Comparison of ENCODE assay signal across 16 mouse cellular contexts in the genomic region with DNA sequence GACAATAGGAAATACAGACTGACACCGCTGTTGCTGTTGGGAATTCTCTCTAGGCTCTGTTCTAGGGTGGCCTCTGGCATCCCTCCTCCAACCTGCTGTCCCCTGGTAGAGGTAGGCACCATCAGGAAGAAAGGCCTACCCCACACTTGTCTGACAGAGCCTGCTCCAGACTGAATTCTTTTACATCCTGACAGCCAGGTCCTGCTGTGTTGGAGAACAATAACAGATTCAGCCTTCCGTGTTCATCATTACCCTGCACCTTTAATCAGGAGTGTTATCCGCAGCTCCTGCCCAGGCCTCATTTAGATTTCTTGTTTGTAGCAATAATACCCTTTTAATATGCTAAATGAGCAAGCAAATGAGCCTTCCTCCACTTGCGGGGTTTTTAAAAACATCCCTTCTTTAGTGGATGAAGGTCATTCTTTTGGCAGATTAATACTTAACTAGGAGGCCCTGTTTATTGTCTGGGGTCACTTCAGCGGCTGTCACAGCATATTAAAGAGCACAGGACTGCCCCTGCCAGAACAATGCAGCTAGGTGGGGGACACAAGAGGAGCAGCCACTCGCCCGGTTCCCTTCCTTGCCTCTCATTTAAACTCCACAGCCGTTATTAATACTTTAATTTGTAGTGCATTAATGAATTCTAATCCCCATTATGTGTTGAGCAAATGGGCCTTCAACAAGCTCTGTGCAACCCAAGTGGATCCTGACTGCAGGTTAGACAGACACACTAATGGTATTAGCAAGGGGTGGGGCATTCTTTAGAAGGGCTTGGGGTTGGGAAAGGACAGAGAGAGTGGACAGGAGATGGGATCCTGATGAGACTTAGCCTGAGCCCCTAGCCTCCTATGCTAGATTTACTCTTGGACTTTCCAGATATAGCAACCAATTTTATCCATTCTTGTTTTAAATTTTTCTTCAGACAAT. TPM values are rescaled to one million over a fixed set of nuclear protein-coding genes. Genes with fewer than 3 reads are reported as not detected.
A peak's percentile ranks its signal among the peaks of the same experiment; 100 is the strongest.
DNase-seq lines count a peak whose midpoint lies in the region; ATAC-seq and TF ChIP-seq lines count a peak whose summit lies in the region.
"Had no signal": no experiment of that assay in that cellular context is flagged by ENCODE, and none has a peak within 500 bp of the region (broad histone marks: within the 10 kb centered on the region; RNA-seq: fewer than 3 reads in every experiment).

No protein-coding gene starts in this region.

- 4% methylated on average over 8 of the region's 8 CpGs for WGBS in forebrain, embryonic 12.5 days
- 12% methylated on average over 8 of the region's 8 CpGs for WGBS in forebrain, postnatal 0 days
- 6% methylated on average over 8 of the region's 8 CpGs for WGBS in midbrain, embryonic 13.5 days
- 46% methylated on average over 8 of the region's 8 CpGs for WGBS in heart, adult 2 months

- no peak for TF ChIP-seq EP300 in heart, adult 2 months (IDR thresholded peaks at IDR 0.05; ENCODE audit: insufficient read depth, low read depth, low read length)

- no peak overlapping the region for H3K9ac ChIP-seq in forebrain, embryonic 12.5 days
- H3K9ac ChIP-seq in forebrain, postnatal 0 days, result no peak overlapping the region
- no peak overlapping the region for H3K9ac ChIP-seq in midbrain, embryonic 13.5 days (replicated peaks)
- no peak overlapping the region for H3K9ac ChIP-seq in heart, adult 2 months (ENCODE audit: low read depth, low read length)
- H3K9ac ChIP-seq: kidney, embryonic 15.5 days; limb, embryonic 12.5 days; liver, embryonic 13.5 days; lung, embryonic 15.5 days had no signal

- peaks cover 11% of the 10 kb centered on the region for H3K4me1 ChIP-seq in forebrain, embryonic 12.5 days
- no peaks in the 10 kb centered on the region for H3K4me1 ChIP-seq in forebrain, postnatal 0 days (ENCODE audit: insufficient read depth)
- peaks cover 11% of the 10 kb centered on the region for H3K4me1 ChIP-seq in midbrain, embryonic 13.5 days (replicated peaks)
- no peaks in the 10 kb centered on the region for H3K4me1 ChIP-seq in heart, adult 2 months (ENCODE audit: control insufficient read depth, insufficient read depth, low read length)
- H3K4me1 ChIP-seq: kidney, embryonic 15.5 days; limb, embryonic 12.5 days; liver, embryonic 13.5 days; lung, embryonic 15.5 days had no signal

- intact Hi-C loops in heart, adult 2 months (cut with DNase I), result no loop called here

- H3K79me2 ChIP-seq in heart, adult 2 months (replicated peaks; ENCODE audit: control insufficient read depth, insufficient read depth, low read length), result no peaks in the 10 kb centered on the region

- H3K36me3 ChIP-seq in forebrain, embryonic 12.5 days (replicated peaks), result no peaks in the 10 kb centered on the region
- H3K36me3 ChIP-seq in forebrain, postnatal 0 days (ENCODE audit: insufficient read depth), result no peaks in the 10 kb centered on the region
- no peaks in the 10 kb centered on the region for H3K36me3 ChIP-seq in midbrain, embryonic 13.5 days
- no peaks in the 10 kb centered on the region for H3K36me3 ChIP-seq in heart, adult 2 months (ENCODE audit: control insufficient read depth, insufficient read depth, low read length)
- H3K36me3 ChIP-seq: kidney, embryonic 15.5 days; limb, embryonic 12.5 days; liver, embryonic 13.5 days; lung, embryonic 15.5 days had no signal

- H3K27me3 ChIP-seq in forebrain, embryonic 12.5 days, result peaks cover 88% of the 10 kb centered on the region
- 0 out of 2 replicates have a peak, but pooled peaks cover 8% of the 10 kb centered on the region for H3K27me3 ChIP-seq in forebrain, postnatal 0 days (ENCODE audit: insufficient read depth, low read length)
- peaks cover 52% of the 10 kb centered on the region for H3K27me3 ChIP-seq in midbrain, embryonic 13.5 days
- no peaks in the 10 kb centered on the region for H3K27me3 ChIP-seq in heart, adult 2 months (ENCODE audit: control insufficient read depth, insufficient read depth, low read length)
- H3K27me3 ChIP-seq: kidney, embryonic 15.5 days; liver, embryonic 13.5 days; lung, embryonic 15.5 days had no signal

- ATAC-seq in forebrain, embryonic 12.5 days (ENCODE audit: low FRiP score), result peak; percentile 78
- no peak for ATAC-seq in forebrain, postnatal 0 days
- peak; percentile 66 for ATAC-seq in midbrain, embryonic 13.5 days

- no peak for TF ChIP-seq POLR2A in heart, adult 2 months (IDR thresholded peaks at IDR 0.05; ENCODE audit: insufficient read depth, low read depth, low read length)

- no peak for DNase-seq in forebrain, postnatal 0 days
- peak; percentile 19 for DNase-seq in Muller cell, postnatal 12 days (ENCODE audit: inconsistent ontology term)
- DNase-seq in embryo, embryonic 11 days, result peak; percentile 25
- no peak for DNase-seq in frontal cortex, postnatal 36 days (ENCODE audit: low spot score in 2 of 2)
- DNase-seq in heart, adult 2 months, result no peak
- DNase-seq: adrenal gland, postnatal 10 days; cerebellum, adult 8-10 months; heart, postnatal 14 days; liver, embryonic 13.5 days; thymus, postnatal 36 days had no signal

- no peaks in the 10 kb centered on the region for H3K9me3 ChIP-seq in forebrain, embryonic 12.5 days
- no peaks in the 10 kb centered on the region for H3K9me3 ChIP-seq in forebrain, postnatal 0 days (ENCODE audit: low read length)
- H3K9me3 ChIP-seq in midbrain, embryonic 13.5 days, result no peaks in the 10 kb centered on the region
- H3K9me3 ChIP-seq: kidney, embryonic 15.5 days; limb, embryonic 12.5 days; liver, embryonic 13.5 days; lung, embryonic 15.5 days had no signal

- no peak for TF ChIP-seq CTCF in forebrain, postnatal 0 days (IDR thresholded peaks at IDR 0.05; ENCODE audit: low read depth)
- no peak for TF ChIP-seq CTCF in heart, adult 2 months (IDR thresholded peaks at IDR 0.05)

- H3K27ac ChIP-seq in forebrain, embryonic 12.5 days, result no peak overlapping the region; the same call in 1 of the 2 replicates
- H3K27ac ChIP-seq in forebrain, postnatal 0 days (ENCODE audit: low read depth, low read length), result no peak overlapping the region
- peak overlapping the region; percentile 32; the same call in 1 of the 2 replicates for H3K27ac ChIP-seq in midbrain, embryonic 13.5 days
- H3K27ac ChIP-seq in heart, adult 2 months, result no peak overlapping the region
- H3K27ac ChIP-seq: kidney, embryonic 15.5 days; limb, embryonic 12.5 days; liver, embryonic 13.5 days; lung, embryonic 15.5 days had no signal

- H3K4me3 ChIP-seq in forebrain, embryonic 12.5 days (replicated peaks), result no peak overlapping the region
- no peak overlapping the region for H3K4me3 ChIP-seq in forebrain, postnatal 0 days (ENCODE audit: low read depth, low read length)
- H3K4me3 ChIP-seq in midbrain, embryonic 13.5 days (replicated peaks), result no peak overlapping the region
- no peak overlapping the region for H3K4me3 ChIP-seq in heart, adult 2 months
- H3K4me3 ChIP-seq: kidney, embryonic 15.5 days; limb, embryonic 12.5 days; liver, embryonic 13.5 days; lung, embryonic 15.5 days had no signal

- no peak overlapping the region for H3K4me2 ChIP-seq in forebrain, embryonic 12.5 days
- H3K4me2 ChIP-seq in forebrain, postnatal 0 days (ENCODE audit: low read depth), result no peak overlapping the region
- H3K4me2 ChIP-seq in midbrain, embryonic 13.5 days (replicated peaks), result no peak overlapping the region
- H3K4me2 ChIP-seq: heart, embryonic 11.5 days; kidney, embryonic 15.5 days; limb, embryonic 12.5 days; liver, embryonic 13.5 days; lung, embryonic 15.5 days had no signal

RNA-seq across cellular contexts. Expression of a gene that starts 21.1 kb away (rescaled TPM):
- polyA plus RNA-seq in forebrain, embryonic 12.5 days (2016; fragmentation: Nextera tagmentation; extraction: Ambion mirVana), result 6.5 and 7.5 TPM in 2 replicates
- total RNA-seq in forebrain, postnatal 0 days (2014; rRNA removed), result 11.6 and 20.2 TPM in 2 replicates
- 5.8 and 8.3 TPM in 2 replicates for polyA plus RNA-seq in forebrain, postnatal 0 days (2015; fragmentation: Nextera tagmentation; extraction: Ambion mirVana)
- 6.4 and 7.0 TPM in 2 replicates for polyA plus RNA-seq in midbrain, embryonic 13.5 days (2015; fragmentation: Nextera tagmentation; extraction: Ambion mirVana)
- 1 to 10 TPM; 6.5 to 7.8 TPM for total RNA-seq in heart, adult 2 months (2021)
- polyA plus RNA-seq in heart, adult 2 months (2012; rRNA removed), result 2.9 and 9.4 TPM in 2 replicates

Comparison
In these comparisons a context has a peak if more than half of its experiments do, and no peak if none do; other contexts are left out.
1. DNase-seq: peak in Muller cell, postnatal 12 days (single experiment) and embryo, embryonic 11 days (single experiment); none in forebrain, postnatal 0 days (single experiment), frontal cortex, postnatal 36 days (0 of 2) and heart, adult 2 months (0 of 2).